Mouse (Mus musculus) 3134 (cell line): ENCODE measurements around the gene Alkal2.

ENCODE experiments used
- DNase-seq: peaks from one replicate; pipeline ENCODE4 v3.0.0-alpha.2; 2011; ENCODE audit warnings: low spot score; ENCODE audit not compliant: insufficient read length; ENCODE audit errors: extremely low read depth

Alkal2 gene

GRCm38 (mm10) chr12:30883986-30884621 is at the start of gene Alkal2:
Gene Alkal2 (plus strand): TSS chr12:30884322.
- DNase-seq: no peak

DNA sequence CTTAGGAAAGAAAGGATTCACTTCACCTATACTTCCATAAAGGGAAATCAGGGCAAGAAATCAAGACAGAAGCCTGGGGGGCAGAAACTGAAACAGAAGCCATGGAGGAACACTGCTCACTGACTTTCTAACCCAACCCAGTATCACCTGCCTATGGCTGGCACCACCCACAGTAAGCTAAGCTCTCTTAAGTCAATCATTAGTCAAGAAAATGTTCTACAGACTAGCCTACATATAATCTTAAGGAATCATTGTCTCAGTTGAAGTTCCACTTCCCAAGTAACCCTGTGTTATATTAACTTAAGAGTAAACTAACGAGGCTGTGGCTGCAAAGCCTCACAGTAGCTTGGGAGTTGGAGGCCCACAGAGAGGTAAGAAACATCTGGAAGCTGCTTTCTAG is 35.6 kb upstream of the Alkal2 start:
- no peak for DNase-seq

- no peak for DNase-seq
Observed at GRCm38 (mm10) chr12:30850902-30851301, 33.2 kb upstream of the Alkal2 start.

DNA sequence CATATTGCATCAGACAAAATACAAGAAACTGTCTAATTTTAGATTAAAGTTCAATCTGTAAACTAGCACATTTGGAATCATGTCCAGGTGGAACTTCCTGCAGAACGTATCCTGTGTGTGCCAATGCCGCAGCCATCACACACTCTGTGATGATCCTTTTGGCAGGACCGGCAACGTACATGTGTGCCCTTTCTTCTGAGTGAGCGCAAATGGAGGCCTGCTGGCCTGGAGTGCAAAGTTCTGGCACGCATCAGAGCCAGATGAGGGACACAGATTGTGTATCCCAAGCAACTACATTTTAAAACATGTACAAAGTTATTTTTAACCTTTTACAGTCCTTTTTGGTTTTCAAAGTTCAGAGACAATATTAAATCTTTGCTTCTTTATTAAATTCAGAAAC is 32.3 kb upstream of the Alkal2 start:
- no peak for DNase-seq

DNA sequence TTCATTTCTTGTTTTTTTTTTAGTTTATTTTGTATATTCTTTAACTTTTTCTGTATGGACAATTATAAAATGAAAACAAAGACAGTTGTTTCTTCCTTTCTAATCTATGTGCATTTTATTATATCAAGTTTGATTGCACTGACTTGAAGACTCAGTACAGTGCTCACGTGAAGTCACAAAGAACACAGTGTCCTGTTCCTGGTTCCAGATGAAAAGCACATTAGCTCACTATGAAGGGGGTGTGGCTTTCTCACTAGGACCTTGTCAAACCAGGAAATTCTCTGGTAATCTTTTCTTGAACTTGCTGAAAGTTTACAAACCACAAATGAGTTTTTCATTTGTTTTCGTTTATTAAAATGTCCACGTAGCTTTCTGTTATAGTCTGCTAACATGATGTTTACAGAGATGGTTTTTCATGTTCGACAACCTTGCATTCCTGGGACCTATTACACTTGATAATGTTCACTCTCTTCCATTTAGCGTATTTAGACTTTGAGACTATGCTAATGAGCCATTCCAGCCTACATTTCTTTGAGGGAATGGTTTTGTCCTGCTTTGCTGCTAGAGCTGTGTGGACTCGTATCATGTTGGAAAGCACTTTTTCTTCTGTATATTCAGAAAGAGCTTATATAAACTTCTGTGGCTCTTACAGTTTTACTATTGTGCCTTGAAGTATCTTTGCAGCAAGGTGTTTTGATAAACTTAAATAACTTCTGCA is 28.5 kb upstream of the Alkal2 start:
- no peak for DNase-seq

- no peak for DNase-seq
Observed at GRCm38 (mm10) chr12:30856172-30856571, 27.9 kb upstream of the Alkal2 start.

DNA sequence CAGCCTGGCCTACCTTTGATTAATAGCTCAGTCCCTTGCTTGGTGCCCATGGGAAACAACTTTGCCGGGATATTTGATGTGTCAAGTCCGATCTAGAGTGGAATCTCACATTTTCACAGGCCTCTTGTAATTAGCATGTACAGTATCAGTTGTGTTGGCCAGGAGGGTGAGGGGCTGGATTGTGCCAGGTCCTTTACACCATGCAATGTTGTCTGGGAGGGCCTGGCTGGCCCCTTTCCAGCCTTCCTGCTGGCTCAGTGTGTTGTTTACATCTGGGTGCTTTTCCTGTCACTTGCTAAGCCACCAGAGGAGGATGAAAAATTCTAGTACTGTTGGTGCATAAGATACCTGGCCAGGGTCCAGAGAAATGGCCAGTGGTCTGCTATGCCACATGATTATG is 19.8 kb upstream of the Alkal2 start:
- no peak for DNase-seq

- DNase-seq: peak; percentile 5
Observed at GRCm38 (mm10) chr12:30865781-30866180, 18.3 kb upstream of the Alkal2 start.

GRCm38 (mm10) chr12:30879447-30879846 is 4.7 kb upstream of the Alkal2 start:
- DNase-seq: no peak

DNA sequence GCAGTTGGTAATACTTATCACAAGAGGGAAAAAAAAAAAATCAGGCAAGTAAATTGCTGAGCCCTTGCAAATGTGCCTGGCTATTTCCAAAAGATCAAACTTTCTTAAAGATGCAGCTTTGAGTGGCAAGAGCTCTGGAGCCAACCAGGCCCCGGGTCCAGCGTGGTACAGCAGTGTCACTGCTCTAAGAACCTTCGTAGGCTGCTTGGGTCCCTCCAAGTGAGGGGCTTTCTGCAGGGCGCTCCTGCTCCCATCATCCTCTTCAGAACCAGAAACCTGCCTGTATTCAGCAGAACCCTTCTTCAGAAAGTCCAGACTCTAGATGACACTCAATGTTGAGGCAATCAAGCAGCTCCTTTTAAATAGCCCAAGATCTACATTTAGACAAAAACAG is 533 bp upstream of the Alkal2 start:
- DNase-seq: no peak

GRCm38 (mm10) chr12:30884622-30885230 is 604 bp downstream of the Alkal2 start:
- DNase-seq: no peak

DNA sequence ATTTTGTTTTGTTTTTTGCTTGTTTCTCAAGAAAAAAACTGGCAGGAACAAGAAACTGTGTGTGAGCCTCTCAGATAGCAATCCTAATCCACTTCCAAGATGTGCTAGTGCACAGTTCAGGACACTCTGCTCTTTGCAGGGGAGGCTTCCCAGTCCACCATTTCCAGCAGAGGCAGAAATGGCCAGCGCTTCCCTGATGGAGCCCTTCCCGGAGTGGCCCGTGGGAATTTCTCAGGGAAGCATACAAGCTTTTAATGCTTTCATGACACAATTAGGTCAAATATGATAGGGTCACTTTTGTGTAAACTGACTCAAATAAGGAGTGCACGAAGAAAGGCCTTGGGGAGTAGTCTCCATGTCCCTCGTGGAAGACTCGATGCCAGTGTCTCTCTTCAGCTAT is 1.8 kb downstream of the Alkal2 start:
- no peak for DNase-seq

DNA sequence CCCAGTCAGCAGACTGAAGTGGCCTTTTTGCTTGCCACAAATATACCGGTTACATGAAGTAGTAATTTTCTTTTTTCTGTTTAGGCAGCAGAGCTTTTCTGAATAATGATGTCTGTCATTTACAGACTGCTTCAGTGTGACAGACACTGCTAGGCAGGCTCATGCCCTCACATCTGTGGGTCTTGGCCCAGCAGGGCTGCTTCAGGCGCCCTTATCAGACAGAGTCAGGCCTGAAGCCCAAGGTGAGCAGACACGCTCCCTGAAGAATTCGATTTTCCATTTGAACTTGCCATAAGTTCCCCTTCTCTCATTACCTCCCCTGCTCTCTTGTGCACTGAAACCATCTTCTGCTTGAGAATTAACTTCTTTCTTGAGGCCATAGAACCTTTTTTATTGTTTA is 3.9 kb downstream of the Alkal2 start:
- no peak for DNase-seq

- DNase-seq: no peak
Observed at GRCm38 (mm10) chr12:30890067-30890466, 5.9 kb downstream of the Alkal2 start.

- DNase-seq: no peak
Observed at GRCm38 (mm10) chr12:30891438-30891837, 7.3 kb downstream of the Alkal2 start.

DNA sequence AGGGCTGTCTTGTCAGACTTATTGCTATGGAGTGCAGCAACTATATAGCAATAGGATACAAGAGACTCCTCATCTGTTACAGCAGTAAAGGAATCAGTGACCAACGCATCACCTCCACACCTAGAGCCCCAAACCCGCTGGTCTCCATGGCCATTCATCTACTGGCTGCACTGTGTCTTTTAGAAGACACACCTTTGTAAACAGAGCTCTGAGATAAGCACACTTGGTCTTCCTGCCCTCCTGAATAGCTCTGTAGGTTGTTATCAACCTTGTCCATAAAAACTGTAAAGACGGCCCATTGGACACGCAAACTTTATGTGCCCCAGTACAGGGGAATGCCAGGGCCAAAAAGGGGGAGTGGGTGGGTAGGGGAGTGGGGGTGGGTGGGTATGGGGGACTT is 12.9 kb downstream of the Alkal2 start:
- DNase-seq: no peak

DNA sequence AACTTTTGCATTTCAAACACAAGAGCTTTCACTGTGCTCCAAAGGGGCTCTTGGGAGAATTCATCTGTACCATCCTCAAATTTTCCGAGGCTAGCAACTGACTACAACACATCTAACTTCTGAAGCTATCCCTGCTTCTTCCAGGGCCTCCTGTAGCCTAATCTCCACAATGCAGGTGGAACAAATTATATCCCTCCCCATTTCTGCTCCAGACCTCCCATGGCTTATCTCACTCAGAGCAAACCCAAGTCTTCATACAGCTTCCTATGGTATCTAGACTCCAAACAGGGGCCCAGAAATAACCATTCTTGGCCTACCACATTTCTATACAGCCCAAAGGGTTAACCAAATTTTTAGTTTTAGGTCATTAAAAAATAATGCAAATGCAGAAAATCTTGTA is 24.5 kb downstream of the Alkal2 start:
- no peak for DNase-seq

DNA sequence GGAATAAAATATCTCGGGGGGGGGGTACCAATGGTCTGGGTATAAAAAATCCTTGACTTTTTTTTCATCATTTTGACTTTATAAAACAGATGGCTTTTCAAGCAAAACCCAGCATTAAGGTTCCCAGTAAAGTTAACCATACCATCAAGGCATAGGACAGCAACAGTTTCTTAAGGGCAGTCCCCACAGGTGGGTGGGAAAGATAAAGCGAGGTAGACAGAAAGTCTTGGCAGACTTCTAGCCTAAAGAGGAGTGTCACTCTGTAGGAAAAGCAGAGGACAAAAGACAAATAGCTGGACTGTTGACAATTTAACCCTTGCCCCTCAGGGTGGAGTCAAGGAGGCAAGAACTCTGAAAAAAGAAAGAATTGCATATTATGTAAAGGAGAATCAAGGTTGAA is 25.8 kb downstream of the Alkal2 start:
- no peak for DNase-seq

DNA sequence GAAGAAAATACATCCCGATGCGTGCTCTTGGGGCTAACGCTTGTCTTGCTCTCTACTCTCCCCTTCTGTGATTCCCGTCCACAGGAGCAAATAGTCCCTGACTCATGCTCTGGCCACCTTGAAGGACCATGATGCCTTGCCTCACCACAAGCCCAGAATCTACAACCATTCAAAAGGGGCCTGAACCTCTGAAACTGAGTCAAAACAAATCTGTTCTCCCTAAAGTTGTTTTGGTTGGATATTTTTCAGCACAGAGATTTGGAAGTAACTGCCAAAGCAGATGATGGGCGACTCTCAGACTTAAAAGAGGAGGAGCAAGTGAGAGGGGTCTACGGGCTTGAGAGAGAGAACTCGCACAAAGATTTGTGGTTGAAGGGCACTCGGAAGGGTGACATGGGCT is 26.7 kb downstream of the Alkal2 start:
- DNase-seq: peak; percentile 43

DNA sequence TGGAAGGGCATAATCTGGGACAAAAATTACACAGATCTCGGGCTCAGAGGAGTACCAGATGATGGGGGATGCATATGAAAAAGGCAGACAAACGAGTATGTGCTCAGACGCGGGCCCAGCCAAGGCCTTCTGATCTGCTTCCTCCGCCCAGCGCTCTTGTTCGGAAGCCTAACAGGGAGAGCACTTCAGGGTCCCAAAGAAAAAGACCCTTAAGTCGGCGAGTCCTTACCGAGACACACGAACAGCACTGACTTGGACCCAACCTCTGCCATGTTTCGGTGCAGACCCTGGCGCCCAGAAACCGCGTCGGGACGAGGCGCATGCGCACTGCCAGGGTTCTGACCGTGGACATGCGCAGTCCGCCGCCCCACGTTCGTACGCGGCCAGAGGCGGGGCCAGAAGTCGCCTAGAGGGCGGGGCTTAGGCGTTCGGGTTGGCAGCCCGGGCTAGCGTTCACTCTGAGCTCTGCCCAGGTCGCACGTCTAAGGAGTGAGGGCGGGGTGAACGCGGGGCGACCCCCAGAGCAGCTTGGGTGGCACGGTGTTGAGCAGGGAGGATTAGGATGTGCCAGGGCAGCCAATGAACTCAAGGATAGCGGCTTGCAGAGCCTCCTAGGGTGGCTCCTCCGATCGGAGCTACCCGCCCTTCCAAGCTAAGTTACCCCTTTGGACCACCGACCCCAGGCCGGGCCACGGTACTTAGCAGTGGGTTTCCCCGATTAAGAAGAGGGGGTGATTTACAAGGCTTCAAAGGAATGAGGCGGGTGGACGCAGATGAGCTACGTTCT is 27.3 kb downstream of the Alkal2 start, which contains the start of the genes Acp1 and Sh3yl1:
Gene Acp1 (minus strand): TSS at position 329 of the 787 bp plus-strand sequence.
Gene Sh3yl1 (plus strand): TSS at position 408 of the 787 bp plus-strand sequence.
- peak; percentile 88 for DNase-seq

- no peak for DNase-seq
Observed at GRCm38 (mm10) chr12:30912048-30912381, 27.9 kb downstream of the Alkal2 start.
